Mouse (Mus musculus) gastrocnemius, postnatal 14 days (tissue): Measurements from ENCODE around the gene Syt8. TPM values are rescaled to one million over a fixed set of nuclear protein-coding genes. Genes with fewer than 3 reads are reported as not detected.

Experiments
- DNase-seq: peaks from one replicate; pipeline ENCODE4 v3.0.0; 2021; ENCODE audit warnings: mixed read lengths
- intact Hi-C: fragments of 180-260 bp; cut with DNase I; formaldehyde crosslinking; loops from one replicate; pipeline ENCODE4 v1.15.1; 2025; ENCODE audit warnings: low total_unique reads
- total RNA-seq, 2 experiments: library from RNA; stranded (reverse); gene quantifications; 2 replicates each; pipeline ENCODE4 v1.2.3; 2021

Syt8 gene
- total RNA-seq, 2 experiments from 2014 or later = not detected

DNA sequence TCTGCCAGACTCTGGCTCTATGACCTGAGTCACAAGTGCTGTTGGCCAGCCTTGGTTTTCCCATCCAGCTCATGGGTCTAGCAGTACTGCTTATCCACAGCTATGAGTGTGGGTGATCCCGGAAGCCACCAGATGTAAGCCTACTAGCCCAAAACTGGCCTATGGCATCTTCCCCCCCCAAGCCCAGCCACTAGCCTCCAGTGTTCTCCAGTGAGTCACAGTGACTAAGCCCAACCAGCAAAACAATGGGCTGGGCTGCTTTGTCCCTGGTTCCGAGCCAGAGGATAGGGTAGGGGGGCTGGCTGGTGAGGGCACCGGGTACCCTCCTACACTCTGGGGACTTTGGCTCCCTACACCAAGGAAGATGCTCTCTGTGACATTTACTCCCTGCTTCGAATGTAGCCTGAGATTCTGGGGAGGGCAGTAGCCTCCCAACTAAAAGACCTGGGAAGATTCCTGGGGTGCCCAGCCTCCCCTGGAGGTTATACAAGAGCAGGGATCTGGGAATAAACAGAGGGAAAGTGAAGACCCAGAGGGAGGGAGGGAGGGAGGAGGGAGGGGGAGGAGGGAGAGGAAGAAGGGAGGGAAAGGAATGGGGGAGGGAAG is 36.3 kb downstream of the Syt8 start:
- intact Hi-C loops = no loop called here
- DNase-seq = peak; percentile 83

DNA sequence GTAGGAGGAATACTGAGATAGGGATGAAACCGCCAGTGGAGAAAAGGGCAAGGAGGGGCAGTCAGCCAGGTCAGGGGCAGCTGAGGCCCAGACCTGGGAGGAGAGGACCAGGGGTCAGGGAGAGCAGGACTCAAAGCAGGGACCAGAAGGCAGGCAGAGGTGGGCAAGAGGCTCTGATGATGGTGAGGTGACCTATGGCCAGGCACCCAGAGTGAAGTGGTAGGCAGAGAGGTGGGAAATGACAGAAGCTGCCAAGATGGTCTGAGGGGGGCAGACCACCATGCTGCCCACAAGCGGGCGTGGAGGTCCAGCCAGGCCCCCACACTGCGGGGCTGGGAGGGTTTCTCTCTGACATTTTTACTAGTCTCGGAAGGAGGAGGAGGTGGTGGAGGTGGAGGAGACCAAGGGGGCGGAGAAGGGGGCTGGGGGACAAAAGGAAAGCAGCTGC is 36.8 kb downstream of the Syt8 start:
- peak; percentile 17 for DNase-seq
- intact Hi-C loops = no loop called here

- DNase-seq = peak; percentile 74
- intact Hi-C loops = no loop called here
Measured at GRCm38 (mm10) chr7:142471884-142472570, 37.4 kb downstream of the Syt8 start.

DNA sequence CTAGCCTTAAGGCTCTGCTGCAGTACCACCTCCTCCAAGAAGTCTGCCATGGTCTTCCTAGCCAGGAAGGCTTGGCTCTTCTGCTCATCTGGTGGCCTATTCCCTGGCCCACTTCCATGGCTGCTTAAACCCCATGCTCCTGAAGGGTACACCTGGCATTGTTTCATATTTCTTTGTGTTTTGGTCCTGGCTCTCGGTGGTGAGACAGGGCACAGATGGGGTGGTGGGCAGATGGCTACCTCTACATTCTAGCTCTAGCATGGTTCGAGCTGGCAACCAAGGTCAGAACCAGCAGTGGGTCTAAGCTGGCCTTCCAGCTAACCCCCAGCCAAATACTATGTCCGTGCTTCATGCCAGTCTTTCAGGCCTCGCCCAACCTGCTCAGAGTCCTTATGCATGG is 38.3 kb downstream of the Syt8 start:
- intact Hi-C loops = no loop called here
- peak; percentile 2 for DNase-seq

DNA sequence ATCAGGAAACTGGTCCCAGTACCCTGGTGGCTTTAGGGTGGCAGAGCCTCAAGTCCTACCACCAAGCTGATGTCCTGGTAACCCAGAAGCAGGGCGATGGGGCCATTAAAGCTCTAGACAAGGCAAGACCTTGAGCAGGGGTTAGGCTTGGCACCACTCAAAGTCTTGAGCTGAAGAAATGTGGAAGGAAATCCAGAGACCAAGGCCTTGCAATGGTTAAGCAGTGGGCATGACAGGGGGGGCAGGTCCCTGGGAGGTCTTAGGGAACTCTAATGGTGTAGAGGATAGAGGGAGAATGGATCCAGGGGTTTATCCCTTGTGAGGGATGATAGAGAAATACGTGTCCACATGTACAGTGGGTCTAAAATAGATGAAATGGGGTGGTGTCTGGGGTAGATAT is 38.8 kb downstream of the Syt8 start:
- intact Hi-C loops = no loop called here
- peak; percentile 3 for DNase-seq

DNA sequence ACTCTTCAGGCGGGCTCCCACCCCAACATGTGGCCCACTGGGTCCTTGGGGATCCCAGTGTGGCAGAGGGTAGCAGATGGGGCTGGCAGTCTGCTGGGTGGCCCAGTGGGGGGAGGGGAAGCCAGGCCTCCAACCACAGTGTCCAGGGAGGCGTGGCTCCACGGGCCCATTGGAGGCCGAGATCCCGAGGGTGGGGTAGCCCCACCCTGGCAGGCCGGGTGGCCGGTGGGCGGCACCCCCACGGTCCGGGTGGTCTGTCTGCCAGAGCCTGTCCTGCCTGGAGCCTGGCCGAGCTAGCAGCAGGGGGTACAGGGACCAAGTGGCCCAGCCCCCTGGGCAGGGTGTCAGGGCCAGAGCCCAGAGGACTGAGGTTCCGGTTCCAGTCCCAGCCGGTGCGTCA is 40.1 kb downstream of the Syt8 start:
- intact Hi-C loops = no loop called here
- no peak for DNase-seq

DNA sequence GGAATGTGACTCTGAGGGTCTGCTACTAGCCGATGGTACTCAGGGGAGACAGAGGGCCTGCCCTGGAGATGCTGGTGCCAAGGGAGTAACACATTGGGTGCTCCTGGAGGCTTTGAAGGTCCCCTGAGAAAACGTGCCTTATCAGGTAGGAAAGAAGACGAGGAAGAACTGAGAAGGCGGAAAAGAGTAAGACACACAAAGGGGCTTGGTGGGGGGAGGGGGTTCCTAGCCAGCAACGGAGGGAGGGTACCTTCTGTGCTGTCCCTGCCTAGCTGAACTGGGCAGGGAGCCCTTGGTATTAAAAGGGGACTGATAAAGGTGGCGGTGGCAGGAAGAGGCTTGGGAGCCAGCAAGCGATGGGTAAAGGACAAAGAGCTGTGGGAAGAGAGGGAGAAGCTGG is 41.0 kb downstream of the Syt8 start:
- intact Hi-C loops = no loop called here
- DNase-seq = no peak

DNA sequence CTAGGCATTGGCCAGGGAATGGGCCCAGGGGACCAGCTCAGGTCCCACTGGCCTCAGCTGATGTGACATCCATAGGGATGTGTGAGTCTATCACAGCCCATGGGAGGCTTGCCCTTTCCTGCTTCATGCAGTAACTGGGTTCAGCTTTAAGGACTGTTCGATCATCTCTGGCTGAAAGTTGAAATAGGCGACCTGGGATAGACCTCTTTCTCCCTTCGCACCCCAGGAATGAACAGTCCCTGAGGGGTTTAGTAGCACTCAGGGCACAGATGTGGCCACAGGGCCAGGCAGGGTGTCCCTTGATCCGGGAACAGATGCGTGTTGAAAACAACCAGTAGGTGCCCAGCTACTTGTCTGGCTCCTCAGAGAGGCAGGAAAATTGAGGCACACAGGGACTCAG is 41.6 kb downstream of the Syt8 start:
- peak; percentile 6 for DNase-seq
- intact Hi-C loops = no loop called here

GRCm38 (mm10) chr7:142476795-142477452 is 42.3 kb downstream of the Syt8 start:
- intact Hi-C loops = no loop called here
- peak; percentile 34 for DNase-seq

GRCm38 (mm10) chr7:142478001-142478400 is 43.4 kb downstream of the Syt8 start:
- DNase-seq = no peak
- intact Hi-C loops = no loop called here

DNA sequence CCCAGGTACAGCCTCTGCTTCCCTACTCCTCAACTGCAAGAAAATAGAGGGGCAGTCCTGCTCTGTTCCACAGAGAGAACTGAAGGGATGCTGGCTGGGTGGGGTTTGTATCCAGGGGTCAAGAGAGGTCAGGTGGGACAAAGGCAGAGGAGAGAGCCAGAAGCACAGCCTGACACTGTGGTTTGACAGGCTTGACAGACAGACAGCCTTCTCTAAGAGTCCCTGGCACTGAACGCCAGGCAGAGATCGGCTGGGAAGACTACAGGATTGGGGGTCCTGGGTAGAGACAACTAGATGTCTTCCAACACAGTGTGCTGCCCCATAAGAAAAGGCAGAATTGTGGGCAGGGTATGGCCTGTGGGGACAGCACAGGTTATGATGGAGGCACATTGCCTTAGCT is 43.9 kb downstream of the Syt8 start:
- intact Hi-C loops = no loop called here
- DNase-seq = no peak

DNA sequence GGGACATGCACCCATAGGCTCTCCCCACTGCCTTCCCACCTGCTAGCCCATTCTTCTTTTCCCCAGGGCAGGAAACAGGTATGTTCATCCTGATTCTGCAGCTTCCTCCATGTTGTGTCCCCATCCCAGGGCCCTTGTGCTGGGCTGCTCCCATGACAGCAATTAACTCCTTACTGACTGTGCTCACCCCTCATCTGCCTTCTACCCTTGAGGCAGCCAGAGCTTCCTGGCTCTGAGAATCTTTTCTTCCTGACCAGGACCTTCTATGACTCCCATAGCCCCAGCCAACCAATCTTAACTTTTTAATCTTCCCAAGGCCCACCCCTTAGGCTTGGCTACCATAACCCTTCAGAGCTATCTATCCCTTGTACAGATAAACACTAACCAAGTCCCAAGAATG is 44.7 kb downstream of the Syt8 start:
- DNase-seq = no peak
- intact Hi-C loops = no loop called here

GRCm38 (mm10) chr7:142479886-142480285 is 45.2 kb downstream of the Syt8 start:
- DNase-seq = no peak
- intact Hi-C loops = no loop called here

DNA sequence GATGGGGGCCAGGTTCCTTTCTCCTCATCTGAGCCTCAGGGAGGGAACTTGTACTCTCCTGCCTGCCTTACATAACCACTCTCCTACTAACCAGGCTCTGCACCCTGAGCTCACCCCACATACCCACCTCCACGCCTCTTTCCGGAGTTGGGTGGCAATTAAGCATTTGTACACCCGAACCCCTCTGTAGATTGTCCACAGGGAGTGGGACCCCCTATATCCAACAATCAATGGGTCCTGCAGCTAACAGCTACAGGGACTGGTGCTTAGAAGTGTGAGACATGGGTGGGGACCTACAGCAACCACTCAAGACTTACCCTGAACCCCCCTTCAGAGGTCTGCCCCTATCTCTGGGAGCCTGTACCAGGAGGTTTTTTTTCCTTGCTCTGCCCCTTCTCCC is 46.0 kb downstream of the Syt8 start:
- intact Hi-C loops = no loop called here
- DNase-seq = no peak

DNA sequence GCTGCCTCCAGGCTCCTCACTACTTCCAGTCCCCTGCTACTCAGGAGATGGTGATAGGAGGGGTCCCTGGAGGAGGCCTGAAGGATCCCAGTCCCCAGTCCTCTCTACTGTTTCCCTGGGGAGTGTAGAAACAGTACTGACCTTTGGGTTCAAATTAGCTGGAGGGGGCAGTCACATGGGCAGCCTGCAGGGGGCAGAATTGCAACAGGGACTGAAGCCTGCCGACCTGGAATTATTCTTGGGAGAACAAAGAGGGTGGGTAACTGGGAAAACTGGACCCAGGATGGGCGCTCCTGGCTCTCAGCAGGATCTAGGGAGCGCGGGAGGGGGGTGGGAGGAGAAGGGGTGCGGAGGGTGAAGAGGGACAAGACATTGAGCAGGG is 46.5 kb downstream of the Syt8 start:
- intact Hi-C loops = no loop called here
- DNase-seq = peak; percentile 79

- DNase-seq = peak; percentile 87
- intact Hi-C loops = no loop called here
Measured at GRCm38 (mm10) chr7:142481568-142482255, 47.1 kb downstream of the Syt8 start.

DNA sequence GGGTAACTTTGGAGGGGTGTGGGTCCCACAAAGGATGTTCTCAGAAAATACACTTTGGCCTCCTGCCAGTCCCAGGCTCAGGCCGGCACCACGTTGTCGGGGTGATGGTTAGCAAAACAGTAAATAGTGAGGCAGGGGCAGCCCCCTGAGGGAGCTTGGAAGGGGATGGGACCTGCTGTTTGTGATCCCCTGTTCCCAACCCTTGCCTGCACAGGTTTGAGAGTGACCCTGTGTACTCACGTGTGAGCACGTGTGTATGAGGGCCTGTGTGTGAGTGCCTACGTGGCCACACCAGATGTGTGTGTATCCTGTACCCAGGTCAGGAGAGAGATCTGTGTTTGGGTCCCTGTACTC is 47.6 kb downstream of the Syt8 start:
- DNase-seq = no peak
- intact Hi-C loops = no loop called here

DNA sequence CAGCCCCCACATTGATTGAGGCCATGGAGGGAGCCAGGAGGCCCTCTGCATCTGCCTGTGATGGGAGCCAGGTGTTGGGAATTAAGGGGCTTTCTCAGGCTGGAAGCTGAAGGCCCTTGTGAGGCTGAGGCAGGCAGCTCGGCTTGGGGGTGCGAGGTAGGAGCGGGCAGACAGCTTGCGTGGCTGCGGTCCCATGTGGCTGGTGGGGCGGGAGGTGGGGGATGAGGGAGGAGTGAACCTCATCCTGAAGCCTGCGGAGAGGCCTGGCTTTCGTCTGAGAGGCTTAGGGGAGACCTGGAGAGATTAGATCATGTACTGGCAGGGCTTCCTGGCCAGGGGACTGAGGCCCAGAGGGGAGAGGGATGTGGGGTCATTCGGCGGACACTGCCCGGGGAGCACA is 48.5 kb downstream of the Syt8 start:
- DNase-seq = peak; percentile 70
- intact Hi-C loops = no loop called here

- intact Hi-C loops = no loop called here
Measured at GRCm38 (mm10) chr7:142484780-142485179, 50.1 kb downstream of the Syt8 start.

DNA sequence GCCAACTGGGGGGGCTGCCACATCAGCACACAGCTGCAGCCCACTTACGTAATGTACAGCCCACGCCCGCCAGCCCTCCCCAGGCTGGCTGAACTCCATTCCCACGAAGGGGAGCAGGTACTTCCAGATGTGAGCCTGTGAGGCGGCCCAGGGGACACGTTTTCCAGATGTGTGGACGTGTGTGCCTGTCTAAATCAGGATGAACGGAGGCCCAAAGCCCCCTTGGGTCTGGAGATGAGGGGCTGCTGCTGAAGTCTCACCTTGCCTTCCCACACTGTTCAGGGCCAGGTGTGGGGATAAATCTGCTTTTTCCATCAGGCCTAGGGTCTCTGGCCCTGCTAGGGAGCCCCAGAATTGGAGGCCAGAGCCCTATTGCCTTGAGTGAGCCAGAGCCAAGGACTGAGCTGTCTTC is 52.1 kb downstream of the Syt8 start:
- intact Hi-C loops = no loop called here
- peak; percentile 54 for DNase-seq

More at GRCm38 (mm10) chr7:142484780-142485179, 50.1 kb downstream of the Syt8 start:
- peak; percentile 89 for DNase-seq
